Mouse (Mus musculus): ENCODE data around the gene Pde4d.

The Pde4d gene

GRCm38 (mm10) chr13:109066581-109067159 lies 616.9 kb downstream of the Pde4d start:
- DNase-seq: no peak

- DNase-seq: no peak
These were observed 618.8 kb downstream of the Pde4d start for GRCm38 (mm10) chr13:109068258-109069219.

- DNase-seq: no peak
These were observed 623.6 kb downstream of the Pde4d start for GRCm38 (mm10) chr13:109073371-109073770.

GRCm38 (mm10) chr13:109074078-109074477 lies 624.3 kb downstream of the Pde4d start:
- DNase-seq: no peak

- no peak for DNase-seq
These were observed 642.9 kb downstream of the Pde4d start for GRCm38 (mm10) chr13:109092654-109093053.

- no peak for DNase-seq
These were observed 646.9 kb downstream of the Pde4d start for GRCm38 (mm10) chr13:109096654-109097053.

GRCm38 (mm10) chr13:109116004-109116341 lies 666.2 kb downstream of the Pde4d start:
- no peak for DNase-seq

- DNase-seq: peak; percentile 63
These were observed 666.8 kb downstream of the Pde4d start for GRCm38 (mm10) chr13:109116342-109117201.

GRCm38 (mm10) chr13:109117210-109117791 lies 667.6 kb downstream of the Pde4d start:
- peak; percentile 42 for DNase-seq

- DNase-seq: no peak
These were observed 668.6 kb downstream of the Pde4d start for GRCm38 (mm10) chr13:109118296-109118800.

- DNase-seq: no peak
These were observed 672.1 kb downstream of the Pde4d start for GRCm38 (mm10) chr13:109121867-109122266.

GRCm38 (mm10) chr13:109136405-109136804 lies 686.7 kb downstream of the Pde4d start:
- DNase-seq: no peak

GRCm38 (mm10) chr13:109158703-109159102 lies 709.0 kb downstream of the Pde4d start:
- no peak for DNase-seq

- no peak for DNase-seq
These were observed 719.0 kb downstream of the Pde4d start for GRCm38 (mm10) chr13:109168556-109169334.

- no peak for DNase-seq
These were observed 719.5 kb downstream of the Pde4d start for GRCm38 (mm10) chr13:109169335-109169606.

GRCm38 (mm10) chr13:109171688-109172087 lies 721.9 kb downstream of the Pde4d start:
- DNase-seq: no peak

- DNase-seq: no peak
These were observed 725.5 kb downstream of the Pde4d start for GRCm38 (mm10) chr13:109175281-109175680.

GRCm38 (mm10) chr13:109175852-109176621 lies 726.3 kb downstream of the Pde4d start:
- no peak for DNase-seq

GRCm38 (mm10) chr13:109181363-109181762 lies 731.6 kb downstream of the Pde4d start:
- DNase-seq: no peak

GRCm38 (mm10) chr13:109190652-109191051 lies 740.9 kb downstream of the Pde4d start:
- no peak for DNase-seq

GRCm38 (mm10) chr13:109191176-109191575 lies 741.4 kb downstream of the Pde4d start:
- DNase-seq: no peak
